9 mouse cellular contexts compared by ENCODE assay signal in genomic region chr2:102077554-102077953, GRCm38 (mm10).
DNase-seq lines count a peak whose midpoint lies in the region; ATAC-seq and TF ChIP-seq lines count a peak whose summit lies in the region.
"Had no signal": no experiment of that assay in that cellular context is flagged by ENCODE, and none has a peak within 500 bp of the region (broad histone marks: within the 10 kb centered on the region; RNA-seq: fewer than 3 reads in every experiment).

No protein-coding gene starts in this region.

- 49% methylated on average over 4 of the region's 4 CpGs for WGBS in forebrain, embryonic 10.5 days
- WGBS in forebrain, embryonic 16.5 days, result 55% methylated on average over 4 of the region's 4 CpGs
- WGBS in cerebellum, adult 2 months, result 33% methylated on average over 4 of the region's 4 CpGs
- WGBS in small intestine, adult 2 months, result 41% methylated on average over 4 of the region's 4 CpGs

- H3K27ac ChIP-seq in forebrain, embryonic 10.5 days, result no peak overlapping the region
- H3K27ac ChIP-seq in forebrain, embryonic 16.5 days (ENCODE audit: low read length), result no peak overlapping the region
- H3K27ac ChIP-seq in cerebellum, adult 2 months (ENCODE audit: insufficient read depth, low read length), result no peak overlapping the region
- H3K27ac ChIP-seq in small intestine, adult 2 months (ENCODE audit: insufficient read depth, low read depth, low read length), result no peak overlapping the region
- H3K27ac ChIP-seq: limb, embryonic 12.5 days had no signal

- H3K9me3 ChIP-seq in forebrain, embryonic 10.5 days, result peaks cover 9% of the 10 kb centered on the region; the same call in 1 of the 2 replicates
- no peaks in the 10 kb centered on the region for H3K9me3 ChIP-seq in forebrain, embryonic 16.5 days (ENCODE audit: control insufficient read depth, low read length)

- H3K27me3 ChIP-seq in forebrain, embryonic 10.5 days (ENCODE audit: poor library complexity, severe bottlenecking), result no peaks in the 10 kb centered on the region
- H3K27me3 ChIP-seq in forebrain, embryonic 16.5 days (replicated peaks; ENCODE audit: control insufficient read depth, insufficient read depth, low read length), result no peaks in the 10 kb centered on the region
- no peaks in the 10 kb centered on the region for H3K27me3 ChIP-seq in cerebellum, adult 2 months (ENCODE audit: control insufficient read depth, insufficient read depth, low read length)
- H3K27me3 ChIP-seq in small intestine, adult 2 months (ENCODE audit: control insufficient read depth, insufficient read depth, low read length), result no peaks in the 10 kb centered on the region
- H3K27me3 ChIP-seq: limb, embryonic 12.5 days had no signal

- no peak overlapping the region for H3K4me2 ChIP-seq in forebrain, embryonic 16.5 days (ENCODE audit: low read length)
- H3K4me2 ChIP-seq: limb, embryonic 12.5 days had no signal

- no peak; the same call in 1 of the 2 replicates for ATAC-seq in forebrain, embryonic 16.5 days
- ATAC-seq in frontal cortex, adult (ENCODE audit: low TSS enrichment), result peak; percentile 88

- peaks cover 54% of the 10 kb centered on the region for H3K36me3 ChIP-seq in forebrain, embryonic 10.5 days (replicated peaks)
- no peaks in the 10 kb centered on the region for H3K36me3 ChIP-seq in forebrain, embryonic 16.5 days (ENCODE audit: control insufficient read depth, insufficient read depth)
- no peaks in the 10 kb centered on the region for H3K36me3 ChIP-seq in small intestine, adult 2 months (ENCODE audit: control insufficient read depth, insufficient read depth, low read length)

- H3K4me3 ChIP-seq in forebrain, embryonic 10.5 days, result no peak overlapping the region
- H3K4me3 ChIP-seq in forebrain, embryonic 16.5 days (replicated peaks; ENCODE audit: low read length), result no peak overlapping the region
- H3K4me3 ChIP-seq in cerebellum, adult 2 months (replicated peaks; ENCODE audit: insufficient read depth, low read depth, low read length), result no peak overlapping the region
- no peak overlapping the region for H3K4me3 ChIP-seq in small intestine, adult 2 months (ENCODE audit: low read depth, low read length)
- H3K4me3 ChIP-seq: limb, embryonic 12.5 days had no signal

- peak; percentile 55 for DNase-seq in forebrain, embryonic 10.5 days (ENCODE audit: extremely low spot score, low spot score)
- DNase-seq in Muller cell, postnatal 12 days (ENCODE audit: inconsistent ontology term), result peak; percentile 14
- peak; percentile 84 for DNase-seq in cerebellum, adult 2 months
- DNase-seq in kidney, postnatal 4 days, result peak; percentile 68 to 76
- DNase-seq in lung, postnatal 10 days, result peak; percentile 74

- no peak for TF ChIP-seq POLR2A in cerebellum, adult 2 months (IDR thresholded peaks at IDR 0.05; ENCODE audit: borderline replicate concordance, insufficient read depth, low read length)
- TF ChIP-seq POLR2A in small intestine, adult 2 months (IDR thresholded peaks at IDR 0.05; ENCODE audit: low read depth, low read length), result no peak

- no peak overlapping the region for H3K9ac ChIP-seq in forebrain, embryonic 16.5 days (replicated peaks; ENCODE audit: low read depth, low read length)
- H3K9ac ChIP-seq: limb, embryonic 12.5 days had no signal

- TF ChIP-seq CTCF in cerebellum, adult 2 months (IDR thresholded peaks at IDR 0.05; ENCODE audit: borderline replicate concordance, insufficient read depth, low read depth, low read length), result peak; percentile 71
- TF ChIP-seq CTCF in small intestine, adult 2 months (IDR thresholded peaks at IDR 0.05; ENCODE audit: extremely low read depth, insufficient read length, insufficient replicate concordance, low read depth, low read length), result peak; percentile 48; the same call in 1 of the 2 replicates

- no peaks in the 10 kb centered on the region for H3K4me1 ChIP-seq in forebrain, embryonic 10.5 days
- H3K4me1 ChIP-seq in forebrain, embryonic 16.5 days (replicated peaks; ENCODE audit: control insufficient read depth, insufficient read depth, low read length), result no peaks in the 10 kb centered on the region
- peaks cover 7% of the 10 kb centered on the region; the same call in 1 of the 2 replicates for H3K4me1 ChIP-seq in cerebellum, adult 2 months (ENCODE audit: control insufficient read depth, insufficient read depth, low read length)
- H3K4me1 ChIP-seq in small intestine, adult 2 months (ENCODE audit: control insufficient read depth, insufficient read depth, insufficient read length, low read length), result no peaks in the 10 kb centered on the region
- H3K4me1 ChIP-seq: limb, embryonic 12.5 days had no signal

Comparison
In these comparisons a context has a peak if more than half of its experiments do, and no peak if none do; other contexts are left out.
1. DNase-seq: peak in every context shown above with its lines; median percentile 84 in cerebellum, adult 2 months; 74 in lung, postnatal 10 days; 72 in kidney, postnatal 4 days; 55 in forebrain, embryonic 10.5 days; 14 in Muller cell, postnatal 12 days.